Comparison of ENCODE assay signal across 10 mouse cellular contexts in the genomic region with DNA sequence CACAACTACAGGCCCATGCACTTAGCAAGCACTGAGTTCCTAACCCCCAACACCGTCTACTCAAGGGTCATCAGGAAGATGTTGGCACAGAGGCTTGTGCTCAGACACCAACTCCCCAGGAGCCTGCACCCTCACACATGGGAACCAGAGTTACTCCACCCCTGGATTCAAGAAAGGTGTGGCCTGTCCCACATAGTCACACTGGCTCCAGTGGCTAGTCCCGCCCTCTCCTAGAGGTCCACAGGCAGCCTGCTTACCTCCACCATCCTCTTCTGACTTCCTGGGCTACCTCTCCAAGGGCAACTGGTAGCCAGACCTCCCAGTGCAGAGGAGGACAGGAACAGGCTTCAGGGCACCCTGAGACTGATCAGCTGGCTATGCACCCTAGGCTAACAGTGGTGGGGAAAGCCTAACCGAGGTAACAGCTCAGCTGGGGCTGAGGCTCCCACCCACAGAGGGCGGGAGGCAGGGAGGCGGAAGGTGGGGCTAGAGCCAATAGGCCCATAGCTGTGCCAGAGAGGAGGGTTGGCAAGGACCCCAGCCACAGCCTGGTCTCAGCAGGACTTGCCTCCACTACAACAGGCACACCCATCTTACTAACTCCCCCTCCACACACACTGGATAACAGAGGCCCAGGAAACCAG. TPM values are rescaled to one million over a fixed set of nuclear protein-coding genes. Genes with fewer than 3 reads are reported as not detected.
DNase-seq lines count a peak whose midpoint lies in the region; ATAC-seq and TF ChIP-seq lines count a peak whose summit lies in the region.
"Had no signal": no experiment of that assay in that cellular context is flagged by ENCODE, and none has a peak within 500 bp of the region (broad histone marks: within the 10 kb centered on the region; RNA-seq: fewer than 3 reads in every experiment).

No protein-coding gene starts in this region.

- WGBS in forebrain, embryonic 14.5 days, result 69% methylated on average over 5 of the region's 5 CpGs

- H3K4me1 ChIP-seq in forebrain, embryonic 14.5 days (ENCODE audit: control insufficient read depth, insufficient read depth, low read length), result no peaks in the 10 kb centered on the region; the same call in none of the 2 replicates

- ATAC-seq in forebrain, embryonic 14.5 days, result no peak
- peak; percentile 76 for ATAC-seq in megakaryocyte progenitor cell, adult 5-6 weeks (replicated peaks; ENCODE audit: poor library complexity)
- no peak for ATAC-seq in activated CD4-positive, CD25-positive, alpha-beta regulatory T cell, adult 4 months
- ATAC-seq: Patski had no signal

- H3K36me3 ChIP-seq in forebrain, embryonic 14.5 days (ENCODE audit: control insufficient read depth, insufficient read depth, low read length), result no peaks in the 10 kb centered on the region

- no peak overlapping the region for H3K4me3 ChIP-seq in forebrain, embryonic 14.5 days (ENCODE audit: low read depth, low read length)
- H3K4me3 ChIP-seq in left cerebral cortex, adult 2 months, result no peak overlapping the region

- no peaks in the 10 kb centered on the region for H3K9me3 ChIP-seq in forebrain, embryonic 14.5 days (replicated peaks; ENCODE audit: control insufficient read depth, low read length)

- no peaks in the 10 kb centered on the region for H3K27me3 ChIP-seq in forebrain, embryonic 14.5 days (replicated peaks; ENCODE audit: control insufficient read depth, insufficient read depth, low read length)
- H3K27me3 ChIP-seq: Patski had no signal

- intact Hi-C loops in left cerebral cortex, adult 2 months (cut with DNase I), result no loop called here

- H3K4me2 ChIP-seq in forebrain, embryonic 14.5 days (ENCODE audit: low read length), result no peak overlapping the region

- no peak for TF ChIP-seq CTCF in left cerebral cortex, adult 2 months (IDR thresholded peaks at IDR 0.05)

- no peak overlapping the region for H3K27ac ChIP-seq in forebrain, embryonic 14.5 days (ENCODE audit: low read depth, low read length)
- no peak overlapping the region for H3K27ac ChIP-seq in left cerebral cortex, adult 2 months

- peak; percentile 57 for DNase-seq in layer of hippocampus, adult 11-12 months (ENCODE audit: low spot score)
- no peak for DNase-seq in layer of hippocampus, adult 9-10 months (ENCODE audit: low spot score)
- DNase-seq in forebrain, embryonic 14.5 days (ENCODE audit: low spot score), result peak; percentile 39
- peak; percentile 75 for DNase-seq in heart, postnatal 4 days
- peak; percentile 67 to 69 for DNase-seq in layer of hippocampus, postnatal 10 days (ENCODE audit: low spot score in 2 of 2)
- no peak for DNase-seq in left cerebral cortex, adult 2 months (ENCODE audit: extremely low spot score in 1 of 2, low spot score in 2 of 2)

- H3K9ac ChIP-seq in forebrain, embryonic 14.5 days (ENCODE audit: low read length), result no peak overlapping the region

RNA-seq across cellular contexts. Expression of a gene that starts 21.6 kb away (rescaled TPM):
- 20.1 and 24.1 TPM in 2 replicates for polyA plus RNA-seq in forebrain, embryonic 14.5 days (2014; fragmentation: Nextera tagmentation; extraction: Ambion mirVana)
- 10 to 100 TPM; 49.2 to 50.5 TPM for total RNA-seq in heart, postnatal 4 days (2021)
- 10 to 100 TPM; 58.4 to 61.9 TPM for total RNA-seq in layer of hippocampus, postnatal 10 days (2021)
- 20.7 TPM in 2 replicates for total RNA-seq in megakaryocyte progenitor cell, adult 5-6 weeks (2015)
- total RNA-seq in megakaryocyte progenitor cell, adult 5-6 weeks (2017), result 2.7 and 4.3 TPM in 2 replicates
- polyA plus RNA-seq in activated CD4-positive, CD25-positive, alpha-beta regulatory T cell, adult 4 months (2017; shearing (Covaris generic)), result 1 to 10 TPM; 6.2 to 7.4 TPM
- 10 to 100 TPM; 74.9 to 78.9 TPM for total RNA-seq in left cerebral cortex, adult 2 months (2021)

RNA-seq across cellular contexts. Expression of a gene that starts 21.6 kb away (rescaled TPM):
- polyA plus RNA-seq in forebrain, embryonic 14.5 days (2014; fragmentation: Nextera tagmentation; extraction: Ambion mirVana), result 12.6 and 16.0 TPM in 2 replicates
- 10 to 100 TPM; 21.6 to 22.1 TPM for total RNA-seq in heart, postnatal 4 days (2021)
- 10 to 100 TPM; 11.7 to 13.0 TPM for total RNA-seq in layer of hippocampus, postnatal 10 days (2021)
- total RNA-seq in megakaryocyte progenitor cell, adult 5-6 weeks (2015), result 5.6 and 6.4 TPM in 2 replicates
- total RNA-seq in megakaryocyte progenitor cell, adult 5-6 weeks (2017), result 3.3 and 3.9 TPM in 2 replicates
- 1 to 10 TPM; 2.3 to 2.8 TPM for polyA plus RNA-seq in activated CD4-positive, CD25-positive, alpha-beta regulatory T cell, adult 4 months (2017; shearing (Covaris generic))
- total RNA-seq in left cerebral cortex, adult 2 months (2021), result 1 to 10 TPM; 8.2 to 9.8 TPM

RNA-seq across cellular contexts. Expression of a gene that starts 29.3 kb away (rescaled TPM):
- polyA plus RNA-seq in forebrain, embryonic 14.5 days (2014; fragmentation: Nextera tagmentation; extraction: Ambion mirVana), result not detected in 2 replicates
- total RNA-seq in heart, postnatal 4 days (2021), result not detected
- total RNA-seq in layer of hippocampus, postnatal 10 days (2021), result under 1 TPM; 0.42 to 0.46 TPM
- not detected in 2 replicates for total RNA-seq in megakaryocyte progenitor cell, adult 5-6 weeks (2015)
- total RNA-seq in megakaryocyte progenitor cell, adult 5-6 weeks (2017), result not detected in 2 replicates
- not detected for polyA plus RNA-seq in activated CD4-positive, CD25-positive, alpha-beta regulatory T cell, adult 4 months (2017; shearing (Covaris generic))
- total RNA-seq in left cerebral cortex, adult 2 months (2021), result under 1 TPM in 1 of 2 experiments, not detected in 1; 0.30 TPM
- polyA plus RNA-seq: Patski had no signal

RNA-seq across cellular contexts. Expression of a gene that starts 35.7 kb away (rescaled TPM):
- polyA plus RNA-seq in forebrain, embryonic 14.5 days (2014; fragmentation: Nextera tagmentation; extraction: Ambion mirVana), result not detected in 2 replicates
- not detected for total RNA-seq in heart, postnatal 4 days (2021)
- not detected for total RNA-seq in layer of hippocampus, postnatal 10 days (2021)
- total RNA-seq in megakaryocyte progenitor cell, adult 5-6 weeks (2015), result not detected in 2 replicates
- not detected in 2 replicates for total RNA-seq in megakaryocyte progenitor cell, adult 5-6 weeks (2017)
- polyA plus RNA-seq in activated CD4-positive, CD25-positive, alpha-beta regulatory T cell, adult 4 months (2017; shearing (Covaris generic)), result not detected
- not detected for total RNA-seq in left cerebral cortex, adult 2 months (2021)
- polyA plus RNA-seq: Patski had no signal

RNA-seq across cellular contexts. Expression of a gene that starts 53.8 kb away (rescaled TPM):
- not detected in 2 replicates for polyA plus RNA-seq in forebrain, embryonic 14.5 days (2014; fragmentation: Nextera tagmentation; extraction: Ambion mirVana)
- total RNA-seq in heart, postnatal 4 days (2021), result not detected
- total RNA-seq in layer of hippocampus, postnatal 10 days (2021), result not detected
- not detected in 2 replicates for total RNA-seq in megakaryocyte progenitor cell, adult 5-6 weeks (2015)
- not detected in 2 replicates for total RNA-seq in megakaryocyte progenitor cell, adult 5-6 weeks (2017)
- not detected for polyA plus RNA-seq in activated CD4-positive, CD25-positive, alpha-beta regulatory T cell, adult 4 months (2017; shearing (Covaris generic))
- total RNA-seq in left cerebral cortex, adult 2 months (2021), result not detected
- polyA plus RNA-seq: gonadal fat pad, adult 2 months; Patski had no signal

Comparison
In these comparisons a context has a peak if more than half of its experiments do, and no peak if none do; other contexts are left out.
1. DNase-seq: peak in layer of hippocampus, adult 11-12 months (single experiment), forebrain, embryonic 14.5 days (single experiment), heart, postnatal 4 days (single experiment) and layer of hippocampus, postnatal 10 days (2 of 2); none in layer of hippocampus, adult 9-10 months (single experiment) and left cerebral cortex, adult 2 months (0 of 2).